ENCODE assay signal across 8 mouse cellular contexts in the genomic region with DNA sequence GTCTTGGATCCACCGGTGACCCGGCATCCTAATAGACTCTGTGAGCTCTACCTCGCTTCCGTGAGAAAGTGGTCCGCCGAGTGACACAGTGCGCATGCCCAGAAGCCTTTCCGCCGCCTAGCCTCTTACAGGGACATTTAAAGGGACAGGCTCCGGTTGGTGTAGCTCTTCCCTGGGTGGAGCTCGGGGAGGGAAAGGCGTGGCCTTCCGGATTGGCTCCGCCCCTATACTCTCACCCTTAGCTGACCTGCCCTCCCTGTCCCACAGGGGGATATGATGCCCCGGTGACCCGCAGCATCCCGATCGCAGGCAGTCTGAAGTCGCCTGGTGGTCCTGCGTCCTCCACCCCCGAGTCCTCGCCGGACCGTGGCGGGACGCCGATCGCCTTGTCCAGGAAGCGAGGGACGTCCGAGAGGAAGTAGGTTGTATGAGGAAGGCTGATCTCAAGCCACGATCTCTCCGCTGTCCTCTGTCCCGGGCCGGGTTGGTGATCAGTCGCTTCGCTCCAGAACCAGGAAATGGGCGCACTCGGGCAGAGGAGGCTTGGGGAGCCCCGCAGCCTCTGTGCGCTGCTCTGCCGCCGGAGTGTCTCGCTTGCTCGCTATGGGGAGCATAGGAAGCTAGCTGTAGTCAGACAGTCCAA. TPM values are rescaled to one million over a fixed set of nuclear protein-coding genes. Genes with fewer than 3 reads are reported as not detected.
DNase-seq lines count a peak whose midpoint lies in the region; ATAC-seq and TF ChIP-seq lines count a peak whose summit lies in the region.

TSS of gene Pus7l (minus strand) at position 139 of the 643 bp plus-strand sequence.
TSS of gene Irak4 (plus strand) at position 235 of the 643 bp plus-strand sequence.

- TF ChIP-seq CTCF in heart, adult 2 months (IDR thresholded peaks at IDR 0.05), result peak; percentile 45

- H3K4me3 ChIP-seq in embryonic facial prominence, embryonic 14.5 days (ENCODE audit: low read depth, low read length), result peak within 1 kb of the TSS; percentile 74
- peak within 1 kb of the TSS; percentile 91 for H3K4me3 ChIP-seq in heart, adult 2 months
- peak within 1 kb of the TSS; percentile 77 for H3K4me3 ChIP-seq in limb, embryonic 13.5 days
- peak within 1 kb of the TSS; percentile 88 for H3K4me3 ChIP-seq in midbrain, embryonic 16.5 days (ENCODE audit: low read depth, low read length)

- intact Hi-C loops in heart, adult 2 months (cut with DNase I), result loop anchor here (2.0 to 10.0 kb wide), 2 partner anchors 45 to 949 kb away; partner anchors contain the start of genes Prickle1 and Twf1

- under 1% methylated on average over 41 of the region's 45 CpGs for WGBS in embryonic facial prominence, embryonic 14.5 days
- under 1% methylated on average over 45 of the region's 45 CpGs for WGBS in heart, adult 2 months
- under 1% methylated on average over 42 of the region's 45 CpGs for WGBS in limb, embryonic 13.5 days
- under 1% methylated on average over 45 of the region's 45 CpGs for WGBS in midbrain, embryonic 16.5 days

- peaks cover 4% of the 10 kb centered on the region; the same call in 1 of the 2 replicates for H3K4me1 ChIP-seq in embryonic facial prominence, embryonic 14.5 days (ENCODE audit: control insufficient read depth, insufficient read depth, low read length)
- H3K4me1 ChIP-seq in heart, adult 2 months (ENCODE audit: control insufficient read depth, insufficient read depth, low read length), result no peaks in the 10 kb centered on the region
- peaks cover 11% of the 10 kb centered on the region; the same call in 1 of the 2 replicates for H3K4me1 ChIP-seq in limb, embryonic 13.5 days
- peaks cover 2% of the 10 kb centered on the region; the same call in 1 of the 2 replicates for H3K4me1 ChIP-seq in midbrain, embryonic 16.5 days (ENCODE audit: control insufficient read depth, insufficient read depth, low read length)

- no peak for TF ChIP-seq EP300 in heart, adult 2 months (IDR thresholded peaks at IDR 0.05; ENCODE audit: insufficient read depth, low read depth, low read length)

- H3K27me3 ChIP-seq in embryonic facial prominence, embryonic 14.5 days (replicated peaks; ENCODE audit: control insufficient read depth, insufficient read depth, low read length), result no peaks in the 10 kb centered on the region
- H3K27me3 ChIP-seq in heart, adult 2 months (ENCODE audit: control insufficient read depth, insufficient read depth, low read length), result no peaks in the 10 kb centered on the region
- H3K27me3 ChIP-seq in limb, embryonic 13.5 days, result no peaks in the 10 kb centered on the region
- no peaks in the 10 kb centered on the region for H3K27me3 ChIP-seq in midbrain, embryonic 16.5 days (ENCODE audit: control insufficient read depth, insufficient read depth, low read depth, low read length)

- H3K4me2 ChIP-seq in embryonic facial prominence, embryonic 14.5 days (ENCODE audit: low read depth, low read length), result peak within 1 kb of the TSS; percentile 84
- H3K4me2 ChIP-seq in limb, embryonic 13.5 days (replicated peaks), result peak within 1 kb of the TSS; percentile 82
- H3K4me2 ChIP-seq in midbrain, embryonic 16.5 days (ENCODE audit: low read length), result peak within 1 kb of the TSS; percentile 67

- peak within 1 kb of the TSS; percentile 71 for H3K9ac ChIP-seq in embryonic facial prominence, embryonic 14.5 days (ENCODE audit: low read depth, low read length)
- peak within 1 kb of the TSS; percentile 65 for H3K9ac ChIP-seq in heart, adult 2 months (ENCODE audit: low read depth, low read length)
- H3K9ac ChIP-seq in limb, embryonic 13.5 days, result peak within 1 kb of the TSS; percentile 71
- peak within 1 kb of the TSS; percentile 76 for H3K9ac ChIP-seq in midbrain, embryonic 16.5 days (ENCODE audit: low read depth, low read length)

- H3K27ac ChIP-seq in embryonic facial prominence, embryonic 14.5 days (replicated peaks; ENCODE audit: low read depth, low read length), result no peak within 1 kb of the TSS; the same call in 1 of the 2 replicates
- H3K27ac ChIP-seq in heart, adult 2 months, result peak within 1 kb of the TSS; percentile 90
- H3K27ac ChIP-seq in limb, embryonic 13.5 days, result peak within 1 kb of the TSS; percentile 59
- H3K27ac ChIP-seq in midbrain, embryonic 16.5 days (ENCODE audit: low read length), result peak within 1 kb of the TSS; percentile 70

- no peaks in the 10 kb centered on the region for H3K9me3 ChIP-seq in embryonic facial prominence, embryonic 14.5 days (ENCODE audit: control insufficient read depth, low read length)
- H3K9me3 ChIP-seq in limb, embryonic 13.5 days, result no peaks in the 10 kb centered on the region
- no peaks in the 10 kb centered on the region for H3K9me3 ChIP-seq in midbrain, embryonic 16.5 days (replicated peaks; ENCODE audit: control insufficient read depth, low read length, poor library complexity, severe bottlenecking)

- H3K36me3 ChIP-seq in embryonic facial prominence, embryonic 14.5 days (ENCODE audit: control insufficient read depth, insufficient read depth, low read length), result no peaks in the 10 kb centered on the region
- H3K36me3 ChIP-seq in heart, adult 2 months (ENCODE audit: control insufficient read depth, insufficient read depth, low read length), result no peaks in the 10 kb centered on the region
- no peaks in the 10 kb centered on the region for H3K36me3 ChIP-seq in limb, embryonic 13.5 days
- H3K36me3 ChIP-seq in midbrain, embryonic 16.5 days (ENCODE audit: control insufficient read depth, insufficient read depth, low read length), result no peaks in the 10 kb centered on the region

- peak; percentile 80 for TF ChIP-seq POLR2A in heart, adult 2 months (IDR thresholded peaks at IDR 0.05; ENCODE audit: insufficient read depth, low read depth, low read length)

- DNase-seq in 3T3-L1 (ENCODE audit: low read depth, low spot score), result peak; percentile 98
- DNase-seq in adrenal gland, postnatal 4 days (ENCODE audit: low spot score in 2 of 2), result peak; percentile 59 to 79
- peak; percentile 97 for DNase-seq in embryonic facial prominence, embryonic 14.5 days (ENCODE audit: low spot score)
- peak; percentile 94 to 95 for DNase-seq in heart, adult 2 months
- DNase-seq in kidney, adult 8-10 months, result peak; percentile 96
- peak; percentile 84 to 92 for DNase-seq in spleen, postnatal 10 days (ENCODE audit: low spot score in 2 of 2)

- peak; percentile 99 for ATAC-seq in embryonic facial prominence, embryonic 14.5 days (ENCODE audit: low read depth)
- peak; percentile 98 for ATAC-seq in limb, embryonic 13.5 days (ENCODE audit: low FRiP score, low read depth)
- ATAC-seq in midbrain, embryonic 16.5 days, result peak; percentile 97

- H3K79me2 ChIP-seq in heart, adult 2 months (replicated peaks; ENCODE audit: control insufficient read depth, insufficient read depth, low read length), result no peaks in the 10 kb centered on the region

RNA-seq across cellular contexts. Expression of gene Pus7l, which starts in this region (rescaled TPM):
- 1 to 10 TPM; 6.1 to 6.7 TPM for total RNA-seq in adrenal gland, postnatal 4 days (2021)
- 8.7 and 9.7 TPM in 2 replicates for polyA plus RNA-seq in embryonic facial prominence, embryonic 14.5 days (2014; fragmentation: Nextera tagmentation; extraction: Ambion mirVana)
- 1 to 10 TPM; 1.3 to 2.0 TPM for total RNA-seq in heart, adult 2 months (2021)
- 1.3 TPM in 2 replicates for polyA plus RNA-seq in heart, adult 2 months (2012; rRNA removed)
- polyA plus RNA-seq in limb, embryonic 13.5 days (2015; fragmentation: Nextera tagmentation; extraction: Ambion mirVana), result 8.7 and 9.3 TPM in 2 replicates
- 5.8 and 6.4 TPM in 2 replicates for polyA plus RNA-seq in midbrain, embryonic 16.5 days (2015; fragmentation: Nextera tagmentation; extraction: Ambion mirVana)

RNA-seq across cellular contexts. Expression of gene Irak4, which starts in this region (rescaled TPM):
- total RNA-seq in adrenal gland, postnatal 4 days (2021), result 10 to 100 TPM; 14.6 to 14.9 TPM
- 4.4 and 5.2 TPM in 2 replicates for polyA plus RNA-seq in embryonic facial prominence, embryonic 14.5 days (2014; fragmentation: Nextera tagmentation; extraction: Ambion mirVana)
- total RNA-seq in heart, adult 2 months (2021), result 1 to 10 TPM; 5.5 to 5.9 TPM
- 2.6 and 3.3 TPM in 2 replicates for polyA plus RNA-seq in heart, adult 2 months (2012; rRNA removed)
- 4.6 and 5.3 TPM in 2 replicates for polyA plus RNA-seq in limb, embryonic 13.5 days (2015; fragmentation: Nextera tagmentation; extraction: Ambion mirVana)
- polyA plus RNA-seq in midbrain, embryonic 16.5 days (2015; fragmentation: Nextera tagmentation; extraction: Ambion mirVana), result 1.3 and 1.5 TPM in 2 replicates
